Comparison of ENCODE assay signal across 8 mouse cellular contexts in the genomic region with DNA sequence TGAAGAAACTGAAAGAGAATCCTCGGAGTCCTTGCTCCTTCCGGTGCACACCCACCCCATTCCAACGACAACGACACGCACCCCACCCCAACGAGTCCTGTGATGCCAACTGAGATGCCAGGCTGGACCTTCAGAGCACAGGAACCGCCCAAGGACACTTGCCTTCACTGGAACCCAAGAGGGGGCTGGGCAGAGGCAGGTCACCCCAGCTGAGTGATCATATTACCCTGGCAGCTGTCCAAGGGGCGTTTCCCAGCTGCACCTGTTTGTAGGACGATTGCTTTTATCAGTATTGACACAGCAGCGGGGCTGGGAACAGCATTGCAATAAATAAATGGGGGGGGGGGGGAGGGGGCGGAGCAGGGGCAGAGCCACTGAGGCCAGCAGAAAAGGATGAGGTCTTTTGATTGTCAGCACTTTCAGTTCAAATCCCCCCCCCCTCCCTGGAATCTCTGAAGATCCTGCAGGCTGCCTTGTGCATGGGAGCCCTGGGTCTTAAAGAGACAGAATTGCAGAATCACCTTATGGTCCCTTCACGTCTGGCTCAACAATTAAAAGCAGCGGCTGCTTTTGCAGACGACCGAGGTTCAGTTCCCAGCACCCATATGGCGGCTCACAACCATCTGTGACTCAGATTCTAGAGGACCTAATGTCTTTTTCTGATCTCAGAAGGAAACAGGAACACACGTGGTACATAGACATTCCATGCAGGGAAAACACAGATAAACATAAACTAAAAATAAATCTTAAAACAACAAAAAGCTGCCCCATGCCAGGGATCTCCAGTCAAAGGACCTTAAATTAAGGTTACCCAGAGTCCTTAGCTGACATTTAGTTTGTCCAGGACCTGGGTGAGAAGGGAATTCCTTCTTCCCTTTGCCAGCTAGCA. TPM values are rescaled to one million over a fixed set of nuclear protein-coding genes. Genes with fewer than 3 reads are reported as not detected.
DNase-seq lines count a peak whose midpoint lies in the region; TF ChIP-seq lines count a peak whose summit lies in the region.

No protein-coding gene starts in this region.

- H3K9ac ChIP-seq in heart, adult 2 months (ENCODE audit: low read depth, low read length), result no peak overlapping the region

- 19% methylated on average over 16 of the region's 17 CpGs for WGBS in heart, adult 2 months
- WGBS in lung, adult 2 months, result 15% methylated on average over 17 of the region's 17 CpGs

- H3K79me2 ChIP-seq in heart, adult 2 months (replicated peaks; ENCODE audit: control insufficient read depth, insufficient read depth, low read length), result no peaks in the 10 kb centered on the region

- TF ChIP-seq EP300 in heart, adult 2 months (IDR thresholded peaks at IDR 0.05; ENCODE audit: insufficient read depth, low read depth, low read length), result peak; percentile 60

- H3K4me3 ChIP-seq in heart, adult 2 months, result no peak overlapping the region
- H3K4me3 ChIP-seq in lung, adult 2 months (replicated peaks; ENCODE audit: extremely low read depth, low read depth, low read length), result peak overlapping the region; percentile 25
- H3K4me3 ChIP-seq in left cerebral cortex, adult 2 months, result no peak overlapping the region

- TF ChIP-seq POLR2A in heart, adult 2 months (IDR thresholded peaks at IDR 0.05; ENCODE audit: insufficient read depth, low read depth, low read length), result no peak
- peak; percentile 17; the same call in 1 of the 2 replicates for TF ChIP-seq POLR2A in lung, adult 2 months (IDR thresholded peaks at IDR 0.05; ENCODE audit: borderline replicate concordance, extremely low read depth, low read depth, low read length)

- no peaks in the 10 kb centered on the region for H3K27me3 ChIP-seq in heart, adult 2 months (ENCODE audit: control insufficient read depth, insufficient read depth, low read length)

- DNase-seq in ovary, adult 18-20 months (ENCODE audit: low spot score), result peak; percentile 60
- DNase-seq in ovary, postnatal 10 days (ENCODE audit: low spot score), result no peak
- peak; percentile 72 for DNase-seq in embryo, embryonic 10 days (ENCODE audit: low spot score)
- DNase-seq in heart, adult 2 months, result peak in 1 of 2 experiments; percentile 79
- peak; percentile 79 for DNase-seq in kidney, adult 18-20 months
- DNase-seq in lung, adult 2 months, result peak; percentile 70
- DNase-seq in retina, postnatal 1 day, result peak; percentile 74
- DNase-seq in left cerebral cortex, adult 2 months (ENCODE audit: extremely low spot score in 1 of 2, low spot score in 2 of 2), result no peak

- no peak for TF ChIP-seq CTCF in heart, adult 2 months (IDR thresholded peaks at IDR 0.05)
- TF ChIP-seq CTCF in lung, adult 2 months (IDR thresholded peaks at IDR 0.05; ENCODE audit: insufficient read depth, low read length), result no peak
- TF ChIP-seq CTCF in left cerebral cortex, adult 2 months (IDR thresholded peaks at IDR 0.05), result no peak

- H3K4me1 ChIP-seq in heart, adult 2 months (ENCODE audit: control insufficient read depth, insufficient read depth, low read length), result peaks cover 24% of the 10 kb centered on the region
- H3K4me1 ChIP-seq in lung, adult 2 months (ENCODE audit: control insufficient read depth, insufficient read depth, low read length), result peaks cover 12% of the 10 kb centered on the region

- intact Hi-C loops in heart, adult 2 months (cut with DNase I), result no loop called here
- intact Hi-C loops in left cerebral cortex, adult 2 months (cut with DNase I), result no loop called here

- H3K36me3 ChIP-seq in heart, adult 2 months (ENCODE audit: control insufficient read depth, insufficient read depth, low read length), result no peaks in the 10 kb centered on the region

- peak overlapping the region; percentile 84 for H3K27ac ChIP-seq in heart, adult 2 months
- H3K27ac ChIP-seq in left cerebral cortex, adult 2 months, result no peak overlapping the region

RNA-seq across cellular contexts. Expression of a gene that starts 52.0 kb away (rescaled TPM):
- total RNA-seq in heart, adult 2 months (2021), result 10 to 100 TPM; 17.2 to 20.5 TPM
- 24.6 and 27.9 TPM in 2 replicates for polyA plus RNA-seq in heart, adult 2 months (2012; rRNA removed)
- 35.8 and 48.0 TPM in 2 replicates for polyA plus RNA-seq in lung, adult 2 months (2012; rRNA removed)
- 10 to 100 TPM in 1 of 2 experiments, 1 to 10 TPM in 1; 9.2 to 13.6 TPM for total RNA-seq in left cerebral cortex, adult 2 months (2021)

Comparison
In these comparisons a context has a peak if more than half of its experiments do, and no peak if none do; other contexts are left out.
1. DNase-seq: peak in ovary, adult 18-20 months (single experiment), embryo, embryonic 10 days (single experiment), kidney, adult 18-20 months (single experiment), lung, adult 2 months (single experiment) and retina, postnatal 1 day (single experiment); none in ovary, postnatal 10 days (single experiment) and left cerebral cortex, adult 2 months (0 of 2).